Comparison of ENCODE assay signal across 10 mouse cellular contexts in the genomic region with DNA sequence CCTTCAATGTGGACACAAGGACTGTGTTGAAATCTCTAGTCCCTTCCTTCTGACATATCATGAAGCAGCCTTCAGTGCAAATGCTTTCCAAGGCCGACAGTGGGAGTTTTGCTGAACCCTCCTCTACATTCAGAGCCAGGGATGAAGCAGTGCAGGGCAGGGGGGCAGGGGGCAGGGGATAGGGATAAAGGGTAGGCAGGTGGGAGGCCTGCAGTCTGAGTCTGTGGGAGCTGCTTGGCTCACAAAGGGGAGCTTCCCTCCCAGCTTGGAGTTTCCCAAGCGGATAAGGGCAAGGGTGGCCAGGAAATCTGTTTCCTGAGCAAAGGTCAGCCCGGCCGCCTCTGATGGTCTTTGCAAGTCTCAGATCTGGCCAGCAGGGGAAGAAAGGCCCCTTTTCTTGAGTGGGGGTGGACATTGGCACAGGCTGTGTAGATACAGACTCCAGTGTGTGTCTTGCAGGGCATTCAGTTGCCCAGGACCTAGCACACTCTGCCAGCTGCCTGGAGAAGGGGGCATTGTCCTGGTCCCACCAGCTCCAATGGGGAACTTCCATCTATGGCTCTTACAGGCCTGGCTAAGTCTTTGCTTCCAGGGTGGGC. TPM values are rescaled to one million over a fixed set of nuclear protein-coding genes. Genes with fewer than 3 reads are reported as not detected.
A peak's percentile ranks its signal among the peaks of the same experiment; 100 is the strongest.
DNase-seq lines count a peak whose midpoint lies in the region; ATAC-seq lines count a peak whose summit lies in the region.
"Had no signal": no experiment of that assay in that cellular context is flagged by ENCODE, and none has a peak within 500 bp of the region (broad histone marks: within the 10 kb centered on the region; RNA-seq: fewer than 3 reads in every experiment).

No protein-coding gene starts in this region.

- no peak for ATAC-seq in intestine, embryonic 14.5 days (replicated peaks; ENCODE audit: low FRiP score, low TSS enrichment, low read depth)
- no peak for ATAC-seq in intestine, embryonic 15.5 days
- no peak for ATAC-seq in forebrain, embryonic 11.5 days (replicated peaks; ENCODE audit: low FRiP score)
- ATAC-seq in hindbrain, embryonic 16.5 days = peak; percentile 88

- no peaks in the 10 kb centered on the region for H3K9me3 ChIP-seq in intestine, embryonic 14.5 days (ENCODE audit: control insufficient read depth, low read length)
- H3K9me3 ChIP-seq in intestine, embryonic 15.5 days = no peaks in the 10 kb centered on the region
- H3K9me3 ChIP-seq in forebrain, embryonic 11.5 days (ENCODE audit: control insufficient read depth, low read length) = no peaks in the 10 kb centered on the region
- no peaks in the 10 kb centered on the region for H3K9me3 ChIP-seq in hindbrain, embryonic 16.5 days (ENCODE audit: control insufficient read depth, low read length)
- H3K9me3 ChIP-seq: embryonic facial prominence, embryonic 12.5 days; liver, embryonic 15.5 days had no signal

- 61% methylated on average over 4 of the region's 4 CpGs for WGBS in intestine, embryonic 14.5 days
- 45% methylated on average over 4 of the region's 4 CpGs for WGBS in intestine, embryonic 15.5 days
- 31% methylated on average over 4 of the region's 4 CpGs for WGBS in forebrain, embryonic 11.5 days
- 46% methylated on average over 4 of the region's 4 CpGs for WGBS in hindbrain, embryonic 16.5 days

- H3K4me2 ChIP-seq in intestine, embryonic 14.5 days (ENCODE audit: low read length) = no peak overlapping the region
- no peak overlapping the region for H3K4me2 ChIP-seq in intestine, embryonic 15.5 days (replicated peaks)
- H3K4me2 ChIP-seq in forebrain, embryonic 11.5 days (ENCODE audit: low read depth, low read length, severe bottlenecking) = no peak overlapping the region
- H3K4me2 ChIP-seq in hindbrain, embryonic 16.5 days (ENCODE audit: low read length) = no peak overlapping the region
- H3K4me2 ChIP-seq: embryonic facial prominence, embryonic 12.5 days; liver, embryonic 15.5 days had no signal

- no peaks in the 10 kb centered on the region for H3K36me3 ChIP-seq in intestine, embryonic 14.5 days (ENCODE audit: control insufficient read depth, insufficient read depth, low read length)
- no peaks in the 10 kb centered on the region for H3K36me3 ChIP-seq in intestine, embryonic 15.5 days
- H3K36me3 ChIP-seq in forebrain, embryonic 11.5 days (ENCODE audit: control insufficient read depth, insufficient read depth, low read length) = no peaks in the 10 kb centered on the region
- no peaks in the 10 kb centered on the region for H3K36me3 ChIP-seq in hindbrain, embryonic 16.5 days (ENCODE audit: control insufficient read depth, insufficient read depth, low read length)
- H3K36me3 ChIP-seq: embryonic facial prominence, embryonic 12.5 days; liver, embryonic 15.5 days had no signal

- peak; percentile 49 for DNase-seq in intestine, embryonic 14.5 days (ENCODE audit: low spot score)
- peak; percentile 22 for DNase-seq in lung, postnatal 10 days
- no peak for DNase-seq in lung, postnatal 14 days
- peak; percentile 48 for DNase-seq in forebrain, embryonic 11.5 days (ENCODE audit: low spot score)
- no peak for DNase-seq in ovary, postnatal 36 days (ENCODE audit: low spot score)

- H3K9ac ChIP-seq in intestine, embryonic 14.5 days (ENCODE audit: low read length) = no peak overlapping the region
- H3K9ac ChIP-seq in intestine, embryonic 15.5 days = no peak overlapping the region
- H3K9ac ChIP-seq in forebrain, embryonic 11.5 days (ENCODE audit: low read length) = no peak overlapping the region
- H3K9ac ChIP-seq in hindbrain, embryonic 16.5 days (ENCODE audit: low read depth, low read length) = no peak overlapping the region
- H3K9ac ChIP-seq: embryonic facial prominence, embryonic 12.5 days; liver, embryonic 15.5 days had no signal

- no peak overlapping the region for H3K27ac ChIP-seq in intestine, embryonic 14.5 days (ENCODE audit: low read depth)
- no peak overlapping the region for H3K27ac ChIP-seq in intestine, embryonic 15.5 days
- H3K27ac ChIP-seq in forebrain, embryonic 11.5 days (ENCODE audit: low read depth, low read length) = no peak overlapping the region
- peak overlapping the region; percentile 71 for H3K27ac ChIP-seq in hindbrain, embryonic 16.5 days (ENCODE audit: low read depth, low read length)
- H3K27ac ChIP-seq: embryonic facial prominence, embryonic 12.5 days; liver, embryonic 15.5 days had no signal

- no peaks in the 10 kb centered on the region for H3K4me1 ChIP-seq in intestine, embryonic 14.5 days (replicated peaks; ENCODE audit: control insufficient read depth, insufficient read depth, low read length)
- no peaks in the 10 kb centered on the region for H3K4me1 ChIP-seq in intestine, embryonic 15.5 days (replicated peaks)
- peaks cover 11% of the 10 kb centered on the region for H3K4me1 ChIP-seq in forebrain, embryonic 11.5 days (replicated peaks; ENCODE audit: control insufficient read depth, insufficient read depth, low read length)
- H3K4me1 ChIP-seq in hindbrain, embryonic 16.5 days (ENCODE audit: control insufficient read depth, insufficient read depth, low read depth, low read length) = no peaks in the 10 kb centered on the region
- H3K4me1 ChIP-seq: embryonic facial prominence, embryonic 12.5 days had no signal

- peaks cover 14% of the 10 kb centered on the region for H3K27me3 ChIP-seq in intestine, embryonic 14.5 days (replicated peaks; ENCODE audit: control insufficient read depth, insufficient read depth, low read length)
- peaks cover 8% of the 10 kb centered on the region; the same call in 1 of the 2 replicates for H3K27me3 ChIP-seq in intestine, embryonic 15.5 days (replicated peaks)
- no peaks in the 10 kb centered on the region for H3K27me3 ChIP-seq in forebrain, embryonic 11.5 days (ENCODE audit: control insufficient read depth, insufficient read depth, low read length)
- no peaks in the 10 kb centered on the region for H3K27me3 ChIP-seq in hindbrain, embryonic 16.5 days (replicated peaks; ENCODE audit: control insufficient read depth, insufficient read depth, low read length)

- H3K4me3 ChIP-seq in intestine, embryonic 14.5 days (ENCODE audit: low read depth, low read length) = no peak overlapping the region
- H3K4me3 ChIP-seq in intestine, embryonic 15.5 days (replicated peaks) = no peak overlapping the region
- H3K4me3 ChIP-seq in forebrain, embryonic 11.5 days (ENCODE audit: low read depth, low read length) = no peak overlapping the region
- H3K4me3 ChIP-seq in hindbrain, embryonic 16.5 days (ENCODE audit: low read length) = no peak overlapping the region
- H3K4me3 ChIP-seq: embryonic facial prominence, embryonic 12.5 days; liver, embryonic 15.5 days had no signal

RNA-seq across cellular contexts. Expression of a gene that starts 48.4 kb away (rescaled TPM):
- 0.08 TPM in 1 of 2 replicates, not detected in the other for polyA plus RNA-seq in intestine, embryonic 14.5 days (2014; fragmentation: Nextera tagmentation; extraction: Ambion mirVana)
- 0.34 TPM in 1 of 2 replicates, not detected in the other for polyA plus RNA-seq in intestine, embryonic 15.5 days (2015; fragmentation: Nextera tagmentation; extraction: Ambion mirVana)
- 5.5 and 6.8 TPM in 2 replicates for polyA plus RNA-seq in forebrain, embryonic 11.5 days (2014; fragmentation: Nextera tagmentation; extraction: Ambion mirVana)
- polyA plus RNA-seq in hindbrain, embryonic 16.5 days (2015; fragmentation: Nextera tagmentation; extraction: Ambion mirVana) = 5.5 and 5.7 TPM in 2 replicates
- polyA plus RNA-seq: small intestine, adult 2 months had no signal

Comparison
In these comparisons a context has a peak if more than half of its experiments do, and no peak if none do; other contexts are left out.
1. DNase-seq: peak in intestine, embryonic 14.5 days (single experiment), lung, postnatal 10 days (single experiment) and forebrain, embryonic 11.5 days (single experiment); none in lung, postnatal 14 days (single experiment) and ovary, postnatal 36 days (single experiment).